Mouse (Mus musculus): Measurements from ENCODE around the gene Slc25a30.
A peak's percentile ranks its signal among the peaks of the same experiment; 100 is the strongest.
"Not testable (repeated sequence)": the region's sequence is repeated elsewhere in the genome, so short reads cannot be mapped to it uniquely, and the experiment has no call there.

Slc25a30 gene

GRCm38 (mm10) chr14:75786868-75787793 is at the start of gene Slc25a30:
TSS of gene Slc25a30 (minus strand) at chr14:75787037.
- DNase-seq (ENCODE audit: low spot score): peak; percentile 96

DNA sequence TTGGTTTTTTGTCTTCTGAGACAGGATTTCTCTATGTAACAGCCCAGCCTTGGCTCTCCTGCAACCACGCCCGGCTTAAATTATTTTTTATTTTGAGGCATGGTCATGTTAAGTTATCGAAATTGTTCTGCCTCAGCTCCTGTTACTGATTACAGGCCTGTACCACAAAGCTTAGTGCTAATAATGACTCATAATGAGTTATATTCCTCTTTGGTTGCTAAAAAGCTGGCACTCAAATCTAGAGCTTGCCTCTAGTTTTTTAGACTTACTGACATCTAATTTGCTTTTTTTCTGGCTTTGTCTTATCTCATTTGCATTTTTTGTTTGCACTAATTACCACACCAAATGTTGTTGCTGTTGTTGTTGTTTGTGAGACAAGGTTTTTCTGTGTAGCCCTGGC is 49.7 kb upstream of the Slc25a30 start:
- DNase-seq (ENCODE audit: low spot score): no peak

DNA sequence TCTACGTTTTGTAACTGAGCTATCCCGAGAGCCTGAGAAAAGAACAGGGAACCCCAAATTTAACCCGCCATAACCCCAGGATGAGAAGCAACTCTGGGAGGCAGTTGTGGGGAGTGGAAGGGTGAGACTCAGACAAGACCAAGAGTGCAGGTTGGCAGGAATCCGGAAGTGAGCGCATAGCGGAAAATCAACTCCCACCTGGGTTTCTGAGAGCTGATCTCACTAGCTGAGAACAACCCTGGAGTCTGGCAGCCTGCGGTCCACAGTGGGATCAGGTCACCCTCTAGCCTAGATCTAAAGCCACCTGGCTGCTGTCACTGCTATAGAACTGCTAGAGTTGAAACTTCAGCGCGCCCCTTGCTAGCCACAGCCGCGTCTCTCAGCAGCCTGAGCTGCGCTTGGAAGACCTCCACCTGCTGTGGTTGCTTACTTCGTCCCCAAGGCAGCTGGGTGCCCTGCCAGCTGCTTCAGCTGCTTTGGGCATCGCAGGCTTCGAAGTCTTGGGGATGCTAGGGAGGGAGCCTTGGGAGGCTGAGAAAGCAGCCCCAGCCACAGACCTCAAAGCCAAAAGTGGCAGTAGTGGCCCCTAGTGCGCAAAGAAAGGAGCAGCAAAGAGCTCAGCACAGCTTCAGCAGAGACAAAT is 48.0 kb upstream of the Slc25a30 start:
- DNase-seq (ENCODE audit: low spot score): peak; percentile 68

GRCm38 (mm10) chr14:75834251-75834738 is 47.5 kb upstream of the Slc25a30 start:
- DNase-seq (ENCODE audit: low spot score): peak; percentile 74

DNA sequence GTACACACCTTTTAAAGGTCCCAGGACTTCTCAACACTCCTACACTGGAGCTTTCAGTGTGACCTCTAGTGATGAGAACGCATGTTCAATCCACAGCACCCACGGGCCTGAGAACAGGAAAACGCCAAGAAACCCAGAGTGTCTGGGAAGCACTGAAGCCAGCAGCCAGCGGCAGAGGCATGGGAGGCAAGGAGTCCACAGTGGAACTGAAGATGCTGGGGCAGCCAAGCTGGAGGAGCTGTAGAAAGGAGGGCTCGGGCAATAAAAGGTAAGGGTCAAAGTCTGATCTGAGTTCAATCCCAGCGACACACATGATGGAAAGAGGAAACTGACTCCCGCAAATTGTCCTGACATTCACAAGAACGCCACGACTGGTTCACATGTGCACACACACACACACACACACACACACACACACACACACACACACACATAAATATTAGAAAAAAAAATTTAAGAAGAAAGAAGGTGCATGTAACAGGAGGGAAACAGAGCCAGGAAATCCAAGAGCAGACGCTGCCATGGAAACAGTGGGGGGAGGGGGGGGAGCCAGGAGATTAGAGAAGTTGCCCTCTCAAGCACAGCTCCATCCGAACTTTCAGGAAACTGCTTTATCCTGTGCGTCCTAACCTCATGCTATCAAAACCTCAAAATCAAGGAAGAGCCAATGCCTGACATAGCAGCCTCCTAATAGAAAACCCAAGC is 46.9 kb upstream of the Slc25a30 start:
- DNase-seq (ENCODE audit: low spot score): no peak

DNA sequence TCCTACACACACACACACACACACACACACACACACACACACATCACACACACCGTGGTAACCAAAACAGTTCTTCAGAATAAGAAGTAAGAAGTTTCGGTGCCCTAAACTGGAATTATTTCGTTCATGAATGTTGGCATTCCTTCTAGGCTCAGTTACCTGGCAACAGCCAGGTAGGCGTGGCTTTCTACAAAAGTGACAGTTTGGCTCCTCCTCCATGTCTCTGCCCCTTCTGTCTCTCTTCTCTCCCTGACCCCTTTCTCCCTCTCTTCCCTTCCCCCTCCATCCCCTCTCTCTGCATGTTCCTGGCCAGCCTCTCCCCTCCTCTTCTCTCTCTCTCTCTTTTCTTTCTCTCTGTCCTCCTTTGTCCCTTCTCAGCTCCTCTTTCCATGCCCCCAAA is 46.1 kb upstream of the Slc25a30 start:
- DNase-seq (ENCODE audit: low spot score): no peak

- no peak for DNase-seq (ENCODE audit: low spot score)
Measured at GRCm38 (mm10) chr14:75832031-75832430, 45.2 kb upstream of the Slc25a30 start.

DNA sequence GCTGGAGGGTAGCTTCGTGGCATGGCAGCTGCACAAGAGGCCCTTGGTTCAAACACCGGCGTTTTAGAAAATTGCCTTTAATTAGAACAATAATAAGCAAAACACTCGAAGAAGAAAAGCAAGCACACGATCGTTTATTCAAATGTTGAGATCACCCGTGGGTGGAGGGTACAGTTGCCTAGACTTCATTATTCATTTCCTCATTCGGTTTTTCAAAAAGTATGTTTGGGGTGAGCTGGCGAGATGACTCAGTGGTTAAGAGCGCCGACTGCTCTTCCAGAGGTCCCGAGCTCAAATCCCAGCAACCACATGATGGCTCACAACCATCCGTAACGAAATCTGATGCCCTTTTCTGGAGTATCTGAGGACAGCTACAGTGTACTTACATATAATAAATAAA is 43.0 kb upstream of the Slc25a30 start:
- DNase-seq (ENCODE audit: low spot score): not testable (repeated sequence)

DNA sequence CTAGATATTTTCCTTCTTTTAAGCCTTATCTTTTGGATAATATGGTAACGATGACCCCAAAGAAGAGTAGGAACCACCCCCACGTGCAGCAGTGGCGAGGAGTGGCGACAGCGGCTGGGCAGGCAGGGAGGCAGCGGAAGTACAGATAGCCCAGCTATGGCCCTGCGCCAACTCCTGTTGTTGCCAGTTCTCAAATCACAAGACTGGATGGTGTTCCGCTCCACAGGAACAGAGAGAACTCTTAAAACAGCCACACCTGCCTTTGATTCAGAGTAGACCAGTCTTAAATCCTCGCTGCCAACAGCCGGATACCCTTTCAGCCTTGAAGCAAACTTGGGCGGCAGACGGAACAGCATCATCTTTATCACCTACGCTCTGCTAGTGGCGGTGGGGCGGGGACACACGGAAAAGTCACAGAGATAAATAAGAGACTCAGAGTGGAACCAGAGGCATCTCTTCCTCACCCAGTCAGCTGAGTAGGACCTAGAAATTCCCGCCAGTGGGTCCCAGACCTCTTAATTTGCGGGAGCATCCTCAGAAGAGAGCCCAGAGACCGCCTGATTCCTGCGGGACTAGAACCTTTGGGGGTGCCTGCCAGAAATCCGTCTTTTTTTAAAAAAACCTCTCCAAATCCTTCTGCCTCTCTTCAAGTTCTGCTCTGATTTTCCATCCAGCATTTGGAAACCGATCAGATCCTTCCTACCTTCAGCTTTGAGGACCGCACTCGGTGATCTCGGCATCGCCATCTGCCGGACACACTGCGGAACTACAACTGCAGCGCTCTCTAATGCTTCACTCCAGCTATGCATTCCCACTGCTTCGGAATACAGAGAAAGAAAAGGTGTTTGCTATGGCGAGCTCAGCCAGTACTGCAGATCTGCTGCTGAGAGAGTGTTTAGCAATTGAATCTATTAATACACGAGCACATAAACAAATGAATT is 42.3 kb upstream of the Slc25a30 start:
- DNase-seq (ENCODE audit: low spot score): peak; percentile 85

DNA sequence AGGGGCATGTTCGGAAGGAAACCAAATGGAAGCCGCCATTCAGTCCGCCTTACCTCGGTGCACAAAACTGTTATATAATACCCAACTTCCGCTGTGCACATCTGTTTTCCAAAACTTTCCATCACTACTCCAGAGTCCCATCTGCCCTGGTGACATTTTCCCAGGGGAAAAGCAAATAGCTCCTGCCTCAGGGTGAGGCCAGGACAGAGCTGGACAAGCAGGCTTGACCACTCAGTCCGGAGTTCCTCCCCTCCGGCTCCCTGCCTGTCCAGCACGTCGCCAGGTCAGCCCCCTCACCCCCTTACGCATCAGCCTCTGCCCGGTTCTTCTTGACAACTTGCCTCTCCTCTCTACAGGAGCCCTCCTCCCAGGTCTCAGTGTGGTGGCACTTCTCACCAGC is 41.4 kb upstream of the Slc25a30 start:
- DNase-seq (ENCODE audit: low spot score): no peak

DNA sequence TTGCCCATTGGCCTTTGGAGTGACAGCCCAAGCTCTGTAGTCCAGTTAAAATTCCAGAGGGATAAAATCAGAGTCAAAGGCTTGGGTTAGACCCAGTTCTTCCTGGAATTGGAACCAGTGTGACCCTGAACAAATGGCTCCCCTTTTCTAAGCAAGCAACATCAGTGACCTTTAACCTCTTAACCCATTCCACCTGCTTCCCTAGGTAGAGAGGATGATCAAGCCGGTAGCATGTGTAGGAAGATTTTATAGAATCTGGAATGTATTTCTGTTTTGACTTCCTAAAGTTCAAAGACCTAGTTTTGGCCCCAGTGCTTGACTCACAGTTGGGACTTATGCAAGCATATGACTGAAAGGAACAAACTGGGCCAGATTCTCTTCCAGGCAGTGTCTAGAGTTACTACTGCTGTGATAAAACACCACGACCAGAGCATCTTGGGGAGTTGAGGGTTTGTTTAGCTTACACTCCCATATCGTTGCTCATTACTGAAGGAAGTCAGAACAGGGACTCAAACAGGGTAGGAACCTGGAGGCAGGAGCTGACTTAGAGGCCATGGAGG is 40.1 kb upstream of the Slc25a30 start:
- DNase-seq (ENCODE audit: low spot score): no peak

DNA sequence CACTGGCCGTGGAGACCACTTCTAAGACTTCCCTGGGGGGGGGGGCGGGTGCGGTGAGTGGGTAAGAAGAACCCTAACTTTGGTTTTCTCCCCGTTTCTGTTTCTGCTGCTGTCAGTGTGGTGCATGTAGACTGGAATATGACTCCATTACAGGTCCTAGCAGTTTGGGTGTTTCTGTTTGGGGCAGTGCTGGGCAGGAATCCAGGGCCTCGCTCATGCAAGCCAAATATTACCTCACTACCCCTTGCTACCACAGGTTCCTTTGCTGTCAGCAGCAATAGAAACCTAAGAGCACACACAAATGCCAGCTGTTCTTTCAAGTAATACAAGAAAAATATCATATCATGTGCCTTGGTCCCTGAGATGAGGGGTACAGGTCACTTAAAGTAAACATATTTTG is 33.2 kb upstream of the Slc25a30 start:
- no peak for DNase-seq (ENCODE audit: low spot score)

DNA sequence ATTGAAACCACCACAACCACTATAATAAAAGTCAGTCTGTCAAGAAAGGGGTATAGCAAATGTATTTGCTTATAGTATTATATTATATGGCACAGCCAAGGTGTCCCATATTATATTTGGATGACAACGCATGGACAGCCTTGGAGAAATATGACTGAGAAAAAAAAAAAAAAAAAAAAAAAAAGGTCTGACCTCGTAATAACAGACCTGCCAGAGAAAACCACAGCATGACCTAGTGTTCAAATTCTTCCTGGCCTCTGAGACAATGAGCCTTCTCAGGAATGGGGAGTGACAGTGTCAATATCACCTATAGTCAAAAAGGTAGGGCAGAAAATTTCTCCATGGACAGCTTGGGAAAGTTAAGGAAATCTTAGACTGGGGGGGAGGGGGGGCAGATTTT is 32.5 kb upstream of the Slc25a30 start:
- no peak for DNase-seq (ENCODE audit: low spot score)

- DNase-seq (ENCODE audit: low spot score): no peak
Measured at GRCm38 (mm10) chr14:75818528-75818927, 31.7 kb upstream of the Slc25a30 start.

DNA sequence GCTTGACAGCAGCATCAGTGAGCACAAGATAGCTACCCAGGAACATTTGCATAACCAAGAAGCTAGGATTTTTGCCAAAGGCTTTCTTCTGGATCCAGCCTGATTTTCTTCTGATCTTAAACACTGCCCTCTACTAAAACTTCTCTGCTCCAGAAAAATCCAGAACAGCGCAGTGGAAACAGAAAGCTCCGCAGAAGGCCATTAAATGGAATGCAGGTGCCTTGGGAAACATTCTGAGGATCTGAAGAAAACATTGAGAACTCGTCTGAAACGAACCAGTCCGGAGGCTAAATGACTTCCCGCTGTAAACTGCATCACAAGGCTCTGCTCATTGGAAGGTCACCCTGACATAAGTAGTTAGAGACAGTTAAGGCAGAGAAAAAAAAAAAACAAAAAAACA is 23.1 kb upstream of the Slc25a30 start:
- DNase-seq (ENCODE audit: low spot score): no peak

- DNase-seq (ENCODE audit: low spot score): peak; percentile 46
Measured at GRCm38 (mm10) chr14:75807800-75808199, 21.0 kb upstream of the Slc25a30 start.

- no peak for DNase-seq (ENCODE audit: low spot score)
Measured at GRCm38 (mm10) chr14:75797769-75798386, 11.0 kb upstream of the Slc25a30 start.

DNA sequence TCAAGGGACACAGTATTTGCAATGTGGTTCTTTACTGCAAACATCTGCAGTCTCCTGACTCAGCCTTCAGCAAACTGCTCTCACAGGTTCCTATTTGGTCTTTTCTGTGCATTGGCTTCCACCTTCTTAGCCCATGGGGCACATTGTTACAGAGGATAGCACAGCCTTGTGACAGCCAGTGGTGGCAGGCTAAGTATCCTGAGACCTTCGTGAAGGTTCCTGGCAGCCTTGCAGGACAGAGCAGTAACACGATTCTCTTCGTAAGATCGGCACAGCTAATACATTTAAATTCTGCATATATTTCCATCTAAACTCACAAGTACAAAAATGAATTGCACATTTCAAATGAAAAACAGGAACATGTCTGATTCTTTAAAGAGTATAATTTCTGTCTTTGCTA is 9.1 kb upstream of the Slc25a30 start:
- DNase-seq (ENCODE audit: low spot score): no peak

DNA sequence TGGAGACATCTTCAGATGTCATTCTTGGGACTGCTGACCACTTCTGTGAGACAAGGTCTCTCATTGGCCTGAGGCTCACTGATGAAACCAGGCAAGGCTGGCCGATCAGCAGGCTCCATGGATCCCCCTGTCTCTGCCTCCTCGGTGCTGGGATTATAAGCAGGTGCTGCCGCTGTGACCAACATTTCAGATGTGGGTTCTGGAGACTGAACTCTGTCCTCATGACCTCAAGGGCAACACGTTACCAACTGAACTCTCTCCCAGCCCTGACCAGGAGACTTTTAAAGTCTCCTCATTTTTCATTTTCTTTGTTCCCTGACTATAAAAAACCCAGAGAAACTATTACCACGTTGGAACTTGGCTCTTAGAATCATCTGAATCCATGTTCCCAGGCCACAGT is 7.9 kb upstream of the Slc25a30 start:
- DNase-seq (ENCODE audit: low spot score): no peak

- no peak for DNase-seq (ENCODE audit: low spot score)
Measured at GRCm38 (mm10) chr14:75794324-75794723, 7.5 kb upstream of the Slc25a30 start.

GRCm38 (mm10) chr14:75793110-75793509 is 6.3 kb upstream of the Slc25a30 start:
- DNase-seq (ENCODE audit: low spot score): no peak
